Mouse (Mus musculus): Measurements from ENCODE around the gene Rrn3.
A peak's percentile ranks its signal among the peaks of the same experiment; 100 is the strongest.
"Not testable (repeated sequence)": the region's sequence is repeated elsewhere in the genome, so short reads cannot be mapped to it uniquely, and the experiment has no call there.

The Rrn3 gene

DNA sequence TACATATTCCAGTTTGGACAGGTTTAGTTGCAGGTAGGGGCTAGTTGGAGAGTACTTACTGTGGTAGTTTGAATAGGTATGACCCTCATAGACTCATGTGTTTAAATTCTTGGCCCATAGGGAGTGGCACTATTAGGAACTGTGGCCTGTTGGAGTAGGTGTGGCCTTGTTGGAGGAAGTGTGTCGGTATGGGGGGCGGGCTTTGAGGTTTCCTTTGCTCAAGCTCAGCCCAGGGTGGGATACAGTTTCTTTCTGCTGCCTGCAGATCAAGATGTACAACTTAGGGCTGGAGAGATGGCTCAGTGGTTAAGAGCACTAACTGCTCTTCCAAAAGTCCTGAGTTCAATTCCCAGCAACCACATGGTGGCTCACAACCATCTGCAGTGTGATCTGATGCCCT is 12.9 kb downstream of the Rrn3 start:
- DNase-seq = not testable (repeated sequence)

DNA sequence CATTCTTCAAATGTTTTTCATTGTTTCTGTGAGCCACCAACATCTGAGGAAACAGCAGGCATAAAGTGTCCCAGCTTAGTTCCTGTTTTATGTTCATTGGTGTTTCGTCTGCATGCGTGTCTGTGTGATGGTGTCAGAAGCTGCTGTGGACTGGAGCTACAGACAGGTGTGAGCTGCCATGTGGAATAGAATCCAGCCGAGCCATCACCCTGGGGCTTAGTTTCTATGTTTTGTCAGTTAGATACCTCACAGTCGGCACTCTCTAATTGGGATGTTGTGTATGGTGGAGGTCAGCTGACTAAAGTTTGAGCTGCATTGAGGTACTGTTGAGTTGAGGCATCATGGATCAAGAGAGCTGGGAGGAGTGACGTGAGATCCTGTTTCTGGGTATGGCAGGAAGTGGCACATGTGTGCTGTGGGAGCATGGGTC is 16.3 kb downstream of the Rrn3 start:
- no peak for DNase-seq

GRCm38 (mm10) chr16:13801231-13801630 is 20.7 kb downstream of the Rrn3 start:
- no peak for DNase-seq

DNA sequence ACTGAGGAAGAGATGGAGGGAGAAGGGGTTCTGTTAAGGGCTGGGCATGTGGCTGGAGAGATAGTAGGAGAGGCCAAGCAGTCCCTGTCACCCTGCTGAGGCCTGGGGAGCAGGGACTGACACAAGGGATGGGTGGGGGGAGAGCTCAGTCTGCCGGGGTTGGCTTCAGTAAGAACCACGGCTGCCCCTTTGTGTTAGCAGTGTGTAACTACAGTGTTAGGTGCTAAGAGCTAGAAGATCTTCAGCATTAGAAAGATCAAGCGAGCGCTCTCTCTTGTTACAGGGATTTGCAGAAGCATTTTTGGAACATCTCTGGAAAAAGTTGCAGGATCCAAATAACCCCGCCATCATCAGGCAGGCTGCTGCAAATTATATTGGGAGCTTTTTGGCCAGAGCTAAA is 24.2 kb downstream of the Rrn3 start:
- DNase-seq = no peak

DNA sequence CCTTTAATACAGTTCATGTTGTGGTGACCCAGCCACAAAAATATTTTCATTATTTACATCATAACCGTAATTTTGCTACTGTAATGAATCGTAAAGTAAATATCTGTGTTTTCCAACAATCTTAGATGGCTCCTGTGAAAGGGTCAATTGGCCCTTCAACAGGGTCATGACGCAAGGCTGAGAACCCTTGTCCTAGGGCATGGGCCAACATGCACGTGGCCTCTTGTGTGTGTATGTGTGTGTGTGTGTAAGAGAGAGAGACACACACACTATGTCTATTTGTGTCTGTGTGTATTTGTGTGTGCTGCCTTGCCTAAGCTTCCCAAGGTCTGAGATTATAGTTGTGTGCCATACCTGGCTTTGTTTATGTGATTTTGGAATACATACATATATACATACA is 27.1 kb downstream of the Rrn3 start:
- no peak for DNase-seq

DNA sequence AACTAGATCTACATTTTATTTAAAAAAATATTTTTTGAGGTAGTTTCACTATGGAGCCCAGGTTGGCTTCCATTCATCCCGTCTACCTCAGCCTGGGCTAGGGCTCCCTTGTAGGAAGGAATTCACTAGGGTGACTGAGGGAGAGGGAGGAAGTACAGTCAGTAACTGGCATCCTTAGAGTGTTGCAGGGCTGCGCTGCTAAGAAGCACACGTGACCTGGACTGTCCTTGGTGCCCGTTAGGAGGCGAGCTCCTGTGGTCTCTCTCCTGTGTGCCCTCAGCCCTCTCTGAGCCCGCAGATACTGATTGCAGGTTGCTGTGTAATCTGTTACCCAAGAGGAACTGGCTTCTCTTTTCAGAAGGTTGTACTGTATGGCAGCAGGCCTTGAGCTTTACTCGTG is 27.9 kb downstream of the Rrn3 start:
- no peak for DNase-seq

- DNase-seq = no peak
Measured at GRCm38 (mm10) chr16:13812152-13812551, 31.6 kb downstream of the Rrn3 start.

DNA sequence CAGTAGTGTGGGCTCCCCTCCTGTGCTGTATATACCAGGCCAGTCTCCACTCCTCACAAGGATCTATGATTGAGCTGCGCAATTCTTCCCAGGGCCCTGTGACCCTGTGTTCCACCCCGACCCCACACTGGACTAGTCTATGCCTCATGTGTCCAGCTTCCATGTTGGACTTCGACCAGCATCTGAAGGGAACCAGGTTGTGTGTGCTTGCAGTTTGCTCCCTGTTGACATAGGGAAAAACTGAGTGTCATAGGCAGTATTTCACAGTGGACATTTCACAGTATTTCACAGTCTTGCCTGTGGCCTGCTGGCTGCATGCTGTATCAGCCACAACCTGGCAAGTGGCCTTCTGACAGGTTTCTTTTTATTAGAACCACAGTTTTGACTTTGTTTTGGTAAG is 32.7 kb downstream of the Rrn3 start:
- no peak for DNase-seq

DNA sequence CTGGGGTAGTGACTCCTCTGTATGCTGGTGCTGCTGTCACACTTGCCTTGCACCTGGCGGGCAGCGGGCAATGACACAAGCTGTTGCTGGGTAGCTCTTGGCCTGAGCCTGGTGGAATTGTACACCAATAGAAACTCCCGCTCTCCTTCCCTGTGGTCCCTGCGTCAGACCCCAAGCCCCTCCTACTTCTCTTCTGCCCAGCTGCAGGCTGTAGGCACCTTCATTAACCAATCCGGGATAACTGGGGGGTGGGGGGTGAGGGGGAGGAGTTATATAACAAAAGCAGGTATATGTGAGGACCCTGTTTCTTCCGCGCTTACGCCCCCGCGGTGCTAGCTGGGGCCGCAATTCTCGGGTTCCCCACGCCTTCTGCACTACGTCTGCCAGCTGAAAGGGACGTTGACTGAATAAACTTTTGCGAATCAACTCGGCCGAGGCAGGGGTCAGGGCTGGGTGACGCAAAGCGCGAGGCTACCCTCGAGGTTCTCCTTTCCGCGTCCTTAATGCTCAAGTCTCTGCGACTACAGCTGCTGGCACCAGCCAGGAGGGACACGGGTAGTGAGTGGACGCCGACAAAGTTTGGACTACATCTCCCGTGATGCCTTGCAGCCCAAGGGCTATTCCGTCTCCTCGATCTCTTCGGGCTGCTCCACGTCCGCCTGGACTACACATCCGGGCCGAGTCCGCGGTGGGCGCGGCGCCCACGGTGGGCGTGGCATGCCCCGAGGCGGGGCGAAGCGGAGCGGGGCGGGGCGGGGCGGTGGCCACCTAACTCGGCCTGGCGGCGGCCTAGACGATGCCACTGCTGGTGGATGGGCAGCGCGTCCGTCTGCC is 38.3 kb downstream of the Rrn3 start, which contains the start of gene Ntan1:
Gene Ntan1, plus strand, starts transcription at position 286 of the 834 bp plus-strand sequence.
- DNase-seq = peak; percentile 95

DNA sequence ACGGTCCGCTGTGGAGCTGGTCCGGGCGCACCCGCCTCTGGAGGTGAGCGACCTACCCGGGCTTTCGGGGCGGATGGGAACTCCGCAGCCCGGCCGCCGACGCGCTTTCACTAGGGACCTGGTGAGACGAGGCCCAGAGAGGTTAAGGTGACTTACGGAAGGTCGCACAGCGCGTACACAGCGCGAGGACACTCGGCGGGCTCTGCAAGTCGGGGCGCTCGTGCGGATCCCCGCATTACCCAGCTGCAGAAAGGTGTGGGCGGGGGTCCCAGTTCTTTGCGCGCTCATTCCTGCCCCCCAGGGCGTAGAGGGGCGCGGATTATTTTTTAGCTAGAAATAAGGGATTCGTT is 38.9 kb downstream of the Rrn3 start:
- DNase-seq = no peak

- DNase-seq = peak; percentile 21
Measured at GRCm38 (mm10) chr16:13819806-13820500, 39.4 kb downstream of the Rrn3 start.

- no peak for DNase-seq
Measured at GRCm38 (mm10) chr16:13820771-13821170, 40.3 kb downstream of the Rrn3 start.

DNA sequence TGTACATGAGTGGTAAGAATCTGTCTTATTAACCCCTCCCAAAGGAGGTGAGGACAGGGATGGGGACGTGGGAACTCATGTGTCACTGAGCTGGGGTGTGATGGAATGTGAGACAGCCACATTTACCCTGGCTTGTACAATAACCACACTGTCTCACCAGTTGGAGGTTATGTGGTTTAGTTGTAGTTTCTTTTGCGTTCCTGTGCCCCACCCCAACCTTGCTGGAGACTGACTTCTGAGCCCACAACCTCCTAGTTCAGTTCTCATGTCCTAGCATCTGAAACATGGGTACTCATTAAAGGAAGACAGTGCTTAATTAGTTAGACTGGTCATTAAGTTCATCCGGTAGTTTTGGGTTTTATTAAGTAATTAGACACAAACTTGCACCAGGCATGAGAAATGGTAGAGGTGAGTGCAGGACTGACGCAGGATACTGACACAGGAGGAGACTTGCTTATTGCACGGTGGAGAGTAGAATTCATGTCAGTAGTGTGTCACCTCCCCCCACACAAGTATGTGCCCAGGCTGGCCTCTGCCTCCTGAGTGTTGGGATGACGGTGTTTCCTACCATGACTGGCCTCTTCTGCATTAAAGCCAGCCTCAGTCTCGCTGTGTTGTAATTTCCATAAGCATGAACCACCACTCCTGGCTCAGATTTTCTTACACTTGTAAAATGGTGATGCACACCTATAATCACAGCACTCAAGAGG is 45.4 kb downstream of the Rrn3 start:
- no peak for DNase-seq

DNA sequence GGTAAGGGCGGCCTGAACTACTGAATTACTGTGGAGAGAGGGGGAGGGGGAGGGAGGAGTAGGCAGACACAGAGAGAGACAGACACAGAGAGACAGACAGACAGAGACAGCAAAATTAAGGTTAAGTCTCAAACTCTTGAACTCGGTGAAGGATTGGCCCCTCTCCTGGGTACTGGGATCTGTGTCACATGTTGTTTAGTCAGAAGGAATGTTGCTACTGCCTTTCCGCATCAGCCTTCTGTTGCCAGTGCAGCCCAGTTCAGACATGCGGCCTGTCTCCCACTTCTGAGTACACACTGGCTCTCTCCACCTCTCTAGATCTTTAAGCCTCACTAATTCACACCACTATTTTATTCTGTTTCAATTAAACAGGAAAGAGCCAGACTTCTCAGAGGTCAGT is 46.0 kb downstream of the Rrn3 start:
- no peak for DNase-seq

DNA sequence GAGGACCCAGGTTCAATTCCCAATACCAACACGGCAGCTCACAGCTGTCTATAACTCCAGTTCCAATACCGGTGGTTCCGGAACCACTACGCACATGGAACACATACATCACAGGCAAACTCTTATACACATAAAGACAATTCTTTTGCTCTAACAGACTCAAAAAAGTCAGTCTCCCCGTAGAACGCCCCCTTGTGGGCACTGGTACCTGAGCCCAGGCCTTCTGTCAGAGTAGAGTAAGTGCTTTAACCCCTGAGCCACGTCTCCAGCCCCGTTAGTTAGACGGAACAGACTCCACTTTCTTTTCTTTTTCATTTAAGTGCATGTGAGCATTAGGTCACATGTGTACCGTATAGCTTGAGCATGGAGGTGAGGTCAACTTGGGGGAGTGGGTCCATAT is 49.9 kb downstream of the Rrn3 start:
- DNase-seq = peak; percentile 15

DNA sequence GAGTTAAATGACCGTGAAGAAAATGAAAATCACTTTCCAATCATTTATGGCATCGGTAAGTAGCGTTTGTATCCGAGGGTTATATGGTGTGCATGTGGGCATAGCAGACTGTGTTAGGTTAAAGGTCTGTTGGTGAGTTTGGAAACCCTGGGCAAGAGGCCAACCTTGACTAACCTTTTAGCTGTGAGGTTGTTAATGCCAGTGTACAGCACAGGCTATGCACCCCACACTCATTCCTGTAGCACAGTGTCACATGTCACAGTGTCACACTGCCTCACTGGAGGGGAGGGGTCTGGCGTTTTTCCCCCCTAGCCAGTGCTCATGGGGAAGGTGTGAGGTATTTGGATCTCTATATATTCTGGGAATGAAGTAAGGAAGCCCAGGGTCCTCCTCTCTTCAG is 51.1 kb downstream of the Rrn3 start:
- DNase-seq = no peak

DNA sequence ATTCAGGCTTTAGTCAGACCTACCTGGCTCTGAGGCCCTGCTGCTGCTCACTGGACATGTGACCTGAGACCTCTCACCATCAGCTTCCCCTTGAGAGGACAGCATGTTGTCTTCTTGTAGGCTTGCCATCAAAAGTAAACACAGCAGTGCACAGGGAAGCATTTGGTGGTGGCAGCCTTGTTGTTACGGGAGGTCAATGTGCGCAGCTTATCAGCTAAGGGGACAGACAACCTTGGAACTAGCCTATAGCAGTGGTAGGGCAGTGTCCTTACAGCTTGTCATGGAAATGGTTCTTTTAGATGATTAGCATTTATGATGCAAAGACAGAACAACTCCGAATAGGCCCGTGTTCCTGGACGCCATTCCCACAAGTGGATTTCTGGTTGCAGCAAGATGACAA is 53.9 kb downstream of the Rrn3 start:
- DNase-seq = no peak

DNA sequence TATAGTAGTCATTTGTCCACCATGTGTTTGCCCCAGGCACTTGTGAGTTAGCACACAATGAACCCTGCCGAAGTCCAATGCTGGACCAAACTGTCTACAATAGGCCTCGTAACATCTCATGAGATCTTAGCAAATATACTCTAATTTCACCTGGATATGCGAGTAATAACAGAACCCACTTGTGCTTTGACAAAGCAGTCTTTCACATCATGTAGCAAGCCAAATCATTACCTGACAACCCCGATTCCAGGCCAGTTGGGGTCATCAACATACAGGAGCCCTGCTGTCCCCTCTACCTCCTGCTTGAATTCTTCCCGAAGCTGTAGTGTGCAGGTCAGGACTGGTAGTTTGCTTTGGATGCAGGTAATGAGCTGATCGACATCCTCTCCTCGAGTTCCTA is 59.5 kb downstream of the Rrn3 start:
- DNase-seq = no peak

- DNase-seq = no peak
Measured at GRCm38 (mm10) chr16:13840956-13841355, 60.4 kb downstream of the Rrn3 start.

- DNase-seq = no peak
Measured at GRCm38 (mm10) chr16:13845031-13845430, 64.5 kb downstream of the Rrn3 start.

- no peak for DNase-seq
Measured at GRCm38 (mm10) chr16:13846675-13847074, 66.2 kb downstream of the Rrn3 start.

DNA sequence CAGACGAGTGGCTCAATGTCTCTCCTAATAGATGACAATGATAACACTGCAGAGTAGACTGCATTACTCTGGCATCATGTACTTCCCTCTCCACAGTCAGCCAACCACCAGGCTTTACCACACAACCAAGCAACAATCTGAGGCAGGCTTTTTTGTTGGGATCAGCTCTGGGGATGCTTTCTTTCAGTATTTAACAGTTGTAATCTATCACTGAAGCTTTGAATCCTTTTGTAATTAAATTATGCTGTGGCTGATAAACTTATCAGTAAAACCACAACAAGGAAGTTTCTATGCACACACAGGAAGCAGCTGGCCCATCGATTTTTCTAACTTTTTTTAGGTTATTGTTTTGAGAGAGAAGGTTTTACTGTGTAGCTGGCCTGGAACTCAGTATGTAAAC is 67.8 kb downstream of the Rrn3 start:
- DNase-seq = no peak

DNA sequence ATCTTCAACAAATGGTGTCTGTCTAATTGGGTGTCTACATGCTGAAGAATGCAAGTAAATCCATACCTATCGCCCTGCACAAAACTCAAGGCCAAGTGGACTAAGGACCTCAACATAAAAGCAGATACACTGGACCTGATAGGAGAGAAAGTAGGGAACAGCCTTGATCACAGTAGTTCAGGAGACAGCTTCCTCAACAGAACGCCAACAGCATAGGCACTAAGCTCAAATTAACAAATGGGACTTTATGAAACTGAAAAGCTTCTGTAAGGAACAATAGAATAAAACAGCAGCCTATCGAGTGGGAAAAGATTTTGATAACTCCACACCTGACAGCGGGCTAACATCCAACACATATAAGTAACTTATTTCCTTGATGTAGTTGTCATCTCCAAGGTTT is 70.9 kb downstream of the Rrn3 start:
- no peak for DNase-seq

DNA sequence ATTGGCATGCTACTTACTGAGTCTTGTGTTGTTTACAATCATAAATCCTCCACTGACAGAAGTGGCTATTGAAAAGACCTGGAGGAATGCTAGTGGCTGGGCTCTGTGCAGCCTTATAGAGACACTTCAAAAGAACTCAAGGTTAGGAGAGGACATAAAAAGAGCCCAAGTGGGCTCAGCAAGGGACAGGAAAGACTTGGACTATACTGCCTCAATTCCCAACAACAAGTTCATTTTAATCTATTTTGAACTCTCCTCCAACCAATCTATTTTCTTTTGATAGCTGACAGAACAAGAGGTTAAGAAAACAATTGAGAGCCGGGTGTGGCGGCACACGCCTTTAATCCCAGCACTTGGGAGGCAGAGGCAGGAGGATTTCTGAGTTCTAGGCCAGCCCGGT is 73.4 kb downstream of the Rrn3 start:
- no peak for DNase-seq
